Mouse (Mus musculus) C2C12 (cell line): ENCODE measurements at regions not wholly inside any gene's neighbourhood (a gene's known extent, or its start where the extent isn't known, plus 50 kb on each side); places are given as distances from the start of the nearest gene placed in this dataset.

Experiments
- H3K27me3 ChIP-seq: one replicate; pipeline ENCODE4 v1.6.1; 2011; ENCODE audit not compliant: control insufficient read depth, insufficient read depth, insufficient read length
- H3K36me3 ChIP-seq: one replicate; pipeline ENCODE4 v1.6.1; 2011; ENCODE audit not compliant: control insufficient read depth, insufficient read depth
- H3K4me3 ChIP-seq: one replicate; pipeline ENCODE4 v1.5.1; 2011; ENCODE audit warnings: mild to moderate bottlenecking, control low read depth; ENCODE audit not compliant: poor library complexity, insufficient read depth, severe bottlenecking
- H3K79me2 ChIP-seq: one replicate; pipeline ENCODE4 v1.6.1; 2011; ENCODE audit not compliant: control insufficient read depth, insufficient read depth
- H3K79me3 ChIP-seq: one replicate; pipeline ENCODE4 v1.6.1; 2011; ENCODE audit warnings: low read depth, control low read depth
- H3ac ChIP-seq: one replicate; pipeline ENCODE3; 2011; ENCODE audit warnings: low read depth; ENCODE audit not compliant: control insufficient read depth, insufficient read length
- CEBPB ChIP-seq: IDR thresholded peaks from one replicate; pipeline ENCODE4 v1.6.1; 2011; ENCODE audit warnings: low read depth, mild to moderate bottlenecking, control low read depth, moderate library complexity
- CTCF ChIP-seq: IDR thresholded peaks from one replicate; pipeline ENCODE4 v1.5.1; 2011; ENCODE audit not compliant: control insufficient read depth, insufficient read depth, insufficient read length
- FOSL1 ChIP-seq: IDR thresholded peaks from one replicate; pipeline ENCODE4 v1.8.0; 2011; ENCODE audit warnings: mild to moderate bottlenecking, low read length; ENCODE audit not compliant: poor library complexity, insufficient read depth, severe bottlenecking
- MAX ChIP-seq: IDR thresholded peaks from one replicate; pipeline ENCODE4 v1.6.1; 2011; ENCODE audit warnings: mild to moderate bottlenecking, control low read depth
- MYOD1 ChIP-seq: IDR thresholded peaks from one replicate; pipeline ENCODE4 v1.6.1; 2011; ENCODE audit warnings: low read depth; ENCODE audit not compliant: control insufficient read depth, insufficient read length
- MYOG ChIP-seq: IDR thresholded peaks from one replicate; pipeline ENCODE4 v1.6.1; 2011; ENCODE audit not compliant: control insufficient read depth, insufficient read length; ENCODE audit errors: extremely low read depth
- USF1 ChIP-seq: IDR thresholded peaks from one replicate; pipeline ENCODE4 v1.6.1; 2011; ENCODE audit warnings: low read depth, mild to moderate bottlenecking, control low read depth, moderate library complexity

- Histone ChIP-seq H3K4me3 (no peak overlapping the region), H3K36me3 (no peaks in the 10 kb centered on the region), H3K79me2 (no peaks in the 10 kb centered on the region), H3K79me3 (no peaks in the 10 kb centered on the region), H3ac (no peak overlapping the region), H3K27me3 (no peaks in the 10 kb centered on the region)
- no peak for TF ChIP-seq MAX
- TF ChIP-seq USF1 = no peak
- no peak for TF ChIP-seq CEBPB
- TF ChIP-seq MYOG = no peak
- no peak for TF ChIP-seq CTCF
- no peak for TF ChIP-seq FOSL1
- no peak for TF ChIP-seq MYOD1
These were observed 72.6 kb upstream of the Npy2r start for GRCm38 (mm10) chr3:82620418-82621003.

GRCm38 (mm10) chr3:82619371-82619770, 71.5 kb upstream of the Npy2r start:
- Histone ChIP-seq H3K79me3 (no peaks in the 10 kb centered on the region), H3ac (no peak overlapping the region), H3K4me3 (no peak overlapping the region), H3K79me2 (no peaks in the 10 kb centered on the region), H3K27me3 (no peaks in the 10 kb centered on the region), H3K36me3 (no peaks in the 10 kb centered on the region)
- TF ChIP-seq MYOD1 (no peak), CEBPB (no peak), USF1 (no peak), MAX (no peak), CTCF (no peak), FOSL1 (no peak)

DNA sequence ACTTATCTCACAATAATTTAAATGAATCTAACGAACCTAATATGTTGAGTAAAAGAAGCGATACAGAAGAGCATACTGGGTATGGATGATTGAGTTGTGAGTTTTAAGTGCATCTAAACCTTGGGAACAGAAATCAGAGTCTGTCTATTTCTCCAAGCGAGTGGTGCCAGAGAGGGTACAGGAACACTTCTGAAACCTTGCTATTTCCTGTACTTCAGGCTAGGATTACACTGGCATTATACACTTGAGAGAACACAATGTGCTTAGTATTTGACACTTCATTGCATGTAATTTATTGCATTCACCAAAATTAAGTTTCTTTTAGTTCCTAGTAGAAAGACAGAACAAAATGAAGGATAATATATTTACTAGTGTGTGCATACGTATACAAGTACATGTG, 54.0 kb upstream of the Npy2r start:
- no peaks in the 10 kb centered on the region for H3K79me2 ChIP-seq
- H3ac ChIP-seq = no peak overlapping the region
- TF ChIP-seq MAX (no peak), MYOG (no peak), CTCF (no peak), USF1 (no peak)
- H3K36me3 ChIP-seq = no peaks in the 10 kb centered on the region
- no peaks in the 10 kb centered on the region for H3K27me3 ChIP-seq
- H3K79me3 ChIP-seq = no peaks in the 10 kb centered on the region
- H3K4me3 ChIP-seq = no peak overlapping the region

GRCm38 (mm10) chr3:82598656-82599055, 50.8 kb upstream of the Npy2r start:
- Histone ChIP-seq H3K27me3 (no peaks in the 10 kb centered on the region), H3K4me3 (no peak overlapping the region), H3K79me2 (no peaks in the 10 kb centered on the region), H3K79me3 (no peaks in the 10 kb centered on the region), H3K36me3 (no peaks in the 10 kb centered on the region), H3ac (no peak overlapping the region)
- TF ChIP-seq MYOG (no peak), CTCF (no peak), CEBPB (no peak), MYOD1 (no peak), USF1 (no peak), MAX (no peak), FOSL1 (no peak)
